Mouse (Mus musculus): ENCODE measurements at regions not wholly inside any gene's neighbourhood (a gene's known extent, or its start where the extent isn't known, plus 50 kb on each side); places are given as distances from the start of the nearest gene placed in this dataset.

DNA sequence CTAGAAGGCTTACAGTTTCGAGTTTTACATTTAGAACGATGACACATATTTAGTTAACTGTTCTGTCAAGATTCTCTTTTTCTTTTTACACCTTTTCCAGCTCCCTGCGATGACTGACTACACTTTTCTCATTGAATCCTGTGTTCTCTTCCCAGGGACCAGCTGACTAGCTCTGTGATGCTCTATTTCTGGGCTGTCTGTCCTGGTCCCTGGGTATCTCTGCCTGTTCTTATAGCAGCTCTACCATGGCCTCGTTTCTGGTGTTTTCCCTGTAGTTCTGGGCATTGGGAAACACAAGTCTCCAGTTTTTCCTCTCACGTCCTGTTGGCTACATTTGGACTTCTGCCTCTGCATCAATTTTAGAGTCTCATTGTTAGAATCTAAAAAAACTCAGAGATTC lies 106.5 kb upstream of the Fam19a5 start:
- TF ChIP-seq FLI1 (IDR thresholded peaks at IDR 0.05; ENCODE audit: low read length): no peak
- no peak for TF ChIP-seq GATA1 (IDR thresholded peaks at IDR 0.05; ENCODE audit: borderline replicate concordance, low read length)
